Mouse (Mus musculus): ENCODE measurements around the gene C1qtnf7. TPM values are rescaled to one million over a fixed set of nuclear protein-coding genes. Genes with fewer than 3 reads are reported as not detected.

Gene C1qtnf7
- polyA plus RNA-seq, 1 experiment from 2014 or later, result 0.09 TPM

GRCm38 (mm10) chr5:43645020-43645419 lies 129.7 kb downstream of the C1qtnf7 start:
- DNase-seq (ENCODE audit: low read depth, low spot score), result no peak
- ChIA-PET POLR2A (interaction anchor here (0.6 to 0.7 kb wide), 2 partner anchors 20 to 1514 kb away, joined by 3 read pairs; no protein-coding TSS in a partner anchor), CTCF (interaction anchor here (1.3 to 5.9 kb wide), 4 partner anchors 10 to 287 kb away, joined by 3 to 27 read pairs (median 24); partner anchors contain the start of gene Cc2d2a)
- no peaks in the 10 kb centered on the region for H3K27me3 ChIP-seq
- no peak for ATAC-seq
- TF ChIP-seq CTCF (IDR thresholded peaks at IDR 0.05), result no peak
- in situ Hi-C loops (cut with MboI; ENCODE audit: low pct_unique_long_range_greater_than_20kb), result loop anchor here (25.0 kb wide), 2 partner anchors 1233 to 1758 kb away; no protein-coding TSS in a partner anchor

DNA sequence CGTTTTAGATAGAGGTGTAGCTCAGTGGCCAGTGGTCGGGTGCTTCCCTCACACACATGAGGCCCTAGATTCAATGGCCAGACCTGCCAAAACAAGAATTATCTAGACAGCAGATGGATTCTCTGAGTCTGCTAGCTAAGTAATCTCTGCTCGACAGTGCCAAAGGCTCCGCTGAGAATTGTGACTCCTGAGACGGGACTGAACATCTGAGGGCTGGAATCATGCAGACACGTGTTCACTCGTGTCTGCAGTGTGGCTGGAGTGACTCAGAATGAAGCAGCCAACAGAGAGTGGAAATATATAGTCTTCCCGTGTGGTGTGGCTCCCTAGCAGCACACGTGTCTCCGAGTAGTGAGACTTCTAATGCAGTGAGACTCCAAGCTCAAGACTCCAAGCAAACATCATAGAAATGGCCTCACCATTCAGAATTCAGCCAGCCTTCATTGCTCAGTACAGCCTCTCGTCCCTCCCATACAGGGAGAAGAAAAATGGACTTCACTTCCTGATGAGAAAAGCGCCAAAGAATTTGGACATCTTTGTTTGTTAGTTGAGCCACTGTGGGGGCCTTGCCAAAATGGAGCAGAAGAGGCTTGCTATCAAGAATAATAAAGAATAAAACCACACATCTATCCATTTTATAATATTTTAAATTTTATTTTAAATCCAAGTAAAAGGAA lies 131.9 kb downstream of the C1qtnf7 start:
- ATAC-seq, result peak; percentile 91
- in situ Hi-C loops (cut with MboI; ENCODE audit: low pct_unique_long_range_greater_than_20kb), result loop anchor here (25.0 kb wide), 2 partner anchors 1235 to 1760 kb away; no protein-coding TSS in a partner anchor
- POLR2A ChIA-PET, result interaction anchor here (2.0 kb wide), 1 partner anchor 15 kb away, joined by 7 read pairs; the partner anchor contains the start of gene Cc2d2a

DNA sequence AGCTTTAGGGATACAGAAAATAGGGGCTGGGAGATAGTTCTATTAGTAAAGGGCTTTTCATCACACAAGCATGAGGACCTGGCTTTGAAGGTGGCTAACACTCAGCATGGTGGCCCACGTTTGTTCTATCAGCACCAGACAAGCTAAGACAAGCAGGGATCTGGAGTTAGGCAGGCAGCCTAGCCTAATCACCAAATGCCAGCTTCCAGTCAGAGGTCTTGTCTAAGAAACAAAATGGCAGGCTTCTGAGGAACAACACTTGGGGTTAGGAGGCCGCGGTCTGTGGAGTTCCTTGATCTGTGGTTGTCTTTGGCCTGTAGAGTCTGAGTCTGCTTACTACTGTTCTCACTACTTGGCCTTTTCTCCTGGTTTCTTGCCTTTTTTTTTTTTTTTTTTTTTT lies 146.2 kb downstream of the C1qtnf7 start:
- ATAC-seq, result no peak
- H3K27me3 ChIP-seq, result no peaks in the 10 kb centered on the region
- DNase-seq (ENCODE audit: low read depth, low spot score), result no peak
- ChIA-PET POLR2A (interaction anchor here (0.6 to 1.6 kb wide), 10 partner anchors 11 to 515 kb away, joined by 3 to 21 read pairs (median 6); partner anchors contain the start of gene Fbxl5), CTCF (interaction anchor here (1.0 to 2.5 kb wide), 8 partner anchors 11 to 238 kb away, joined by 3 to 23 read pairs (median 4); no protein-coding TSS in a partner anchor)
- in situ Hi-C loops (cut with MboI; ENCODE audit: low pct_unique_long_range_greater_than_20kb), result no loop called here
- no peak for TF ChIP-seq CTCF (IDR thresholded peaks at IDR 0.05)

More for the DNA sequence above, 131.9 kb downstream of the C1qtnf7 start:
- DNase-seq (ENCODE audit: low read depth, low spot score), result peak; percentile 80
- TF ChIP-seq CTCF (IDR thresholded peaks at IDR 0.05), result no peak
- CTCF ChIA-PET, result interaction anchor here (0.8 to 5.9 kb wide), 9 partner anchors 11 to 224 kb away, joined by 3 to 25 read pairs (median 4); partner anchors contain the start of gene Cc2d2a
- H3K27me3 ChIP-seq, result no peaks in the 10 kb centered on the region

DNA sequence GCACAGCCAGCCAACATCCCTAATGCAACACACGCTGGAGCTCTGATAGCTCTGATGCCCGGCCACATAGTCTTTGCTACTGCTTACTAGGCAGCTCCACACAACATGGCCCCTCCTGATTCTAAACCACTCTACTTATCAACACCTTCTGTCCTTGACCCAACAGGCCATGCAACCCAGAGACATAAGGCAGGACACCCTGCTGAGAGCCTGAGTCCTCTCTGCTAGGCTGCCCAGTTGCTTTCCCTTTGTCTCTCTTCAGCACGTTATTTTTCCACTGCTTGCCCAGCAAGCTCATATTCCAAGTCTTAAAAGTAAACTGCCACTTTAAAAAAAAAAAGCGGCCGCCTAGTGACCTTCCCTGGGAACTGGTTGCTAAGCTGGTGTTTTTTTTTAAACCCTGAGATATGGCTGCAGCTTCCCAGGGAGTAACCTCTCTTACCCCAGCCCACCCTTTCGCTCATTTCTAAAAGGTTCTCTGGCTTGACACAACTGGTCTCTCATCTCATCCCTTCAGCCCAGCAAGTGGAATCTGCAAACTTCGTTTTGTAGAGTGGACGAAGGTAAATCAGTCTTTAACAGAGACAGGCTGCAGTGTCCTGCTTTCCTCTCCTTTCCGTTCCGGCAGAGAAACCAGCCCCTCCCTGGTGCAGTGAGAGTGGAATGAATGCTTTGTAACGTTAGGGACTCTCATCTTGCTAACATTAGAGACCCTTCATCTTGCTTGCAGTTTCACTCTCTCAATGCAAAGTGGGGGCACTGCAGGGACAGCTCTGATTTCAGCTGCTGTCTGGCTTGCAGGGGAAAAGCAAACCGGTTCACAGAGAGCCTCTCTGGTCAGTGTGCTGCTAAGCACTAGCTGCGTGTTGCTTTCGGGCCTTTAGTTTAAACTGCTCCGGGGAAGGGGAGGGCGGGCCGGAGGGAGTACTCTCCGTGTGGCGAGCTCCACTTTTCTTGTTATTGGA lies 146.9 kb downstream of the C1qtnf7 start, which contains the start of gene Cc2d2a:
Gene Cc2d2a, plus strand, starts transcription at position 350 of the 965 bp plus-strand sequence.
- ChIA-PET CTCF (interaction anchor here (1.0 to 2.5 kb wide), 10 partner anchors 10 to 239 kb away, joined by 3 to 23 read pairs (median 4); no protein-coding TSS in a partner anchor), POLR2A (interaction anchor here (0.7 to 1.6 kb wide), 8 partner anchors 11 to 239 kb away, joined by 3 to 21 read pairs (median 6); partner anchors contain the start of gene Fbxl5)

DNA sequence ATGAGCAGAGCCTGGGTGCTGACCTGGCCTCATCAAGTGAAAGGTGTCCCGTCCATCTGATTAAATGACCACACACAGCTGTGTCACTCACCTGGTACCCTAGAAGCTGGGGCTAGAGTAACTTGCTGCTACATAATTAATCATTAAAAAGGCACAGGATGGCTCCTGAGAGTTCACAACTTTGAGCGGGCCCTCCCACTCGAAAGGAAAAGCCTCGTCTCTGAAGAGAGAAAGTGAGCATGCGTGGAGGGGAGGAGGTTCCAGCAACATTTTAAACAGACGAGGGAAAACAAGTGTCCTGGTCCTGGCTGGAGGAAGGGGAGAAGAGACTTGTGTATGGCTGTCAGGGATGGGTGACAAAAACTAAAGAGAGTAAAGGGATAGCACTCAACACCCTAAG lies 148.2 kb downstream of the C1qtnf7 start:
- in situ Hi-C loops (cut with MboI; ENCODE audit: low pct_unique_long_range_greater_than_20kb), result no loop called here
- CTCF ChIA-PET, result interaction anchor here (2.0 to 2.5 kb wide), 2 partner anchors 9 to 17 kb away, joined by 4 to 10 read pairs; no protein-coding TSS in a partner anchor
- DNase-seq (ENCODE audit: low read depth, low spot score), result no peak
- POLR2A ChIA-PET, result interaction anchor here (0.5 to 0.7 kb wide), 2 partner anchors 9 to 394 kb away, joined by 4 to 5 read pairs; no protein-coding TSS in a partner anchor
- TF ChIP-seq CTCF (IDR thresholded peaks at IDR 0.05), result no peak
- no peak for ATAC-seq
- no peaks in the 10 kb centered on the region for H3K27me3 ChIP-seq

More for the DNA sequence above, 146.9 kb downstream of the C1qtnf7 start, which contains the start of gene Cc2d2a:
- H3K27me3 ChIP-seq, result no peaks in the 10 kb centered on the region
- TF ChIP-seq CTCF (IDR thresholded peaks at IDR 0.05), result peak; percentile 28
- in situ Hi-C loops (cut with MboI; ENCODE audit: low pct_unique_long_range_greater_than_20kb), result no loop called here
- DNase-seq (ENCODE audit: low read depth, low spot score) (peak; percentile 48), ATAC-seq (peak; percentile 82)

DNA sequence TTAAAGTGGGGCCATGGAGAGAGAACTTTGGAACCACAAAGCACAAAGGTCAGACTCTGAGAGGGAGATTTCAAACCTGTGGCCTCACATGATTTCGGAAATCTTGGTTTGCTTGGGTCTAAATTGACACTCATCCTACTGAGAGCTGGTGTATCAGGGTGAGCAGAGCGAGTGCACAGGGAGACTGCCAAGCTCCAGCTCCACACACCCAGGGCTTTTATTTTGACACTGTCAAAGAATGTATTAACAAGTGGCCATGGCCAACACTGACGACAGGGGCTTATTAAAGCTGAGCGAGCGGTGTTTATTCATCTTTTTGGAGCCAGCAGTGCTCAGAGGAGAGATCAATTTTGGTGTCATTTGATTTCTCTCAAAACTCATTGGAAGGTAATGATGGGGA lies 149.8 kb downstream of the C1qtnf7 start:
- DNase-seq (ENCODE audit: low read depth, low spot score) (no peak), ATAC-seq (no peak)
- no peak for TF ChIP-seq CTCF (IDR thresholded peaks at IDR 0.05)
- in situ Hi-C loops (cut with MboI; ENCODE audit: low pct_unique_long_range_greater_than_20kb), result loop anchor here (5.0 kb wide), 1 partner anchor 162 kb away; no protein-coding TSS in a partner anchor
- no peaks in the 10 kb centered on the region for H3K27me3 ChIP-seq
- CTCF ChIA-PET, result no interaction called here
- POLR2A ChIA-PET, result no interaction called here

Other genes with a start within 250 kb of the C1qtnf7 start
- 67.5 TPM for gene Cc2d2a, start 146.8 kb downstream of the C1qtnf7 start, polyA plus RNA-seq (2021)

Measured in Patski (cell line).